Mouse (Mus musculus): ENCODE results near the gene Pappa.

The Pappa gene

DNA sequence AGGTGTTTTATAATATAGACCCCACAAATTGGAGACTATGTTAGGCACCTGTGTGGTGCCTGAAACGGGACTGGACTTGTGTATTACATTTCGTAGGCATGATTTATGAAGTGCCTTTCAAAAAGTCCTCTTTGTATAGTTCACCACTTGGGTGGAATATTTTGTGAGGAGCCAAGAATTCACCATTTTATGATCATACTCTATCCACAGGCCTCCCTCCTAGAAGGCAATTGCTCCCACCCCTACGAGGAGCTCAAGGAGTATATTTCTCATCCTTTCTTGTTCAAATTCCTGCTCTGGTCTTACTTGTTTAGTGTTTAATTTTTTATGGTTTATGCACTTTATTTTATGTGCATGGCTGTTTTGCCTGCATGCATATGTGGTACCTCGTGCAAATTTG lies 259.1 kb downstream of the Pappa start:
- in situ Hi-C loops (cut with MboI; ENCODE audit: low pct_unique_long_range_greater_than_20kb in 1 of 2, low sequenced_read_pairs in 2 of 2, unreplicated experiment in 1 of 2), result no loop called here

DNA sequence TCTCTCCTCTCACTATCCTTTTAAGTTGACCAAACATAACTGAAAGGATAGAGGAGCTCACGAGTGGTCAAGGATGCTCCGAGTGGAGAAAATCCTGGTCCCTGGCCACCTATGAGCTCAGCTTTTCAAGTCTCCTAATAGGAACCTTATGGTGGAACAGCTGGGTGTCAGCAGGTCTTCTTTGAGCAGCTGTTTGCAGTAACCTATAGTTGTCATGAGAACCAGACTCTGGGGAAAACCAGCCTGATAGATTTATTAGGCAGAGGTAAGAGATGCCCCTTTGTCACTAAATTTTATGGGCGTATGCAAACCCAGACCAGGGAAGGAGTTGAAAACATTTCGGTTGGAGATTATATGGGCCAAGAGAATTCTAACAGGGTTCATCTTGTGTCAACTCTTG lies 267.0 kb downstream of the Pappa start:
- in situ Hi-C loops (cut with MboI; ENCODE audit: low pct_unique_long_range_greater_than_20kb in 1 of 2, low sequenced_read_pairs in 2 of 2, unreplicated experiment in 1 of 2), result no loop called here

DNA sequence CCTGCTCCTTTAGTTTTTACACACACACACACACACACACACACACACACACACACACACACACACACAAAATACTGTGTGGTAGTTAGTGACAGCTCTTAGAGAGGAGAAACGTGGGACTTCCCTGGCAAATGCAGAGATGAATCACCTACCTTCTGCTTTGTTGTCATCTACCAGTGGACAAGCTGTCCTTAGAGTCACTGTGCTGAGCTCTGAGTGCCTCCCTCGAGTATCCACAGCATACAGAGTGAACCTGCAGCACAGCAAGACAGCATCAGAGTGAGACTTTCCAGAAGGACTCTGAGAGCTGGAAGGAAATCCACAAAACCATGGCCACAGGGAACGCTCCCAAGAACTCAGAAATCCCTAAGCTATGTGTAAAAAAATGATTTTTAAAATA lies 272.8 kb downstream of the Pappa start:
- in situ Hi-C loops (cut with MboI; ENCODE audit: low pct_unique_long_range_greater_than_20kb in 1 of 2, low sequenced_read_pairs in 2 of 2, unreplicated experiment in 1 of 2), result no loop called here

DNA sequence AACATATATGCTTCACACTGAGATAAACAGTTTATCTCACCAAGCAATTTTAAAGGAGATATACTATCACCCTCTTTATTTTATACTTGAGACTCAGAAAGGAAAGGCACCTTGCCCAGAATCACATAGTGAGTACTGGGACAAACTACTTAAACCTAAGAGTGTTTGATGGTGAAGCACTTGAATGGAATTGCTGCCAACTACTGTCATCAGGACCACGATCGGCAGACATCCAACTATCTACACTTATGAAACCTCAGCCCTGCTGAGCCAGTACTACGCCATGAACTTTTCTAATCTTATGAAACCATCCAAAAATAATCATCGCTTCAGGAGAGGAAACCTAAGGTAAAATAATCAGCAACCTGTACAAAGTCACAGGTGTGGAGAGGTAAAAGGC lies 275.5 kb downstream of the Pappa start:
- in situ Hi-C loops (cut with MboI; ENCODE audit: low pct_unique_long_range_greater_than_20kb in 1 of 2, low sequenced_read_pairs in 2 of 2, unreplicated experiment in 1 of 2), result no loop called here

DNA sequence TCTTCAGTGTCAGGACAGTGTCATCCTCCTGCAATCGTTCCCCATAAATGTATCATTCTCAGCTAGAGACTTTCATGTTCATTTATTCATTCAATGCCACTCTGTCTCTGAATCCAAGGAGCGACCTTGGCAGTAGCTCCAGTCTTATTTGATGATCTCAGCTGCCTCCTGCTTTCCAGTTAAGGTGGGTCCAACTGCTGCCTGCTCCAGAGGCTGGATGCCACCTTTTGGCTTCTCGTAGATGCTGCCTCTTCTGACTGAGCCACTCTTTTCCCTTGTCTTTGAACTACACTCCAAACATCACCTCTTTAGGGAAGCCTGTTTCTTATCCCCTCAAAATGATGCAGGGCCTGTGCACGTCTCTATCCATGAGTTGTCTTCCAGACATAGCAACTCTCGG lies 278.3 kb downstream of the Pappa start:
- in situ Hi-C loops (cut with MboI; ENCODE audit: low pct_unique_long_range_greater_than_20kb in 1 of 2, low sequenced_read_pairs in 2 of 2, unreplicated experiment in 1 of 2), result no loop called here

DNA sequence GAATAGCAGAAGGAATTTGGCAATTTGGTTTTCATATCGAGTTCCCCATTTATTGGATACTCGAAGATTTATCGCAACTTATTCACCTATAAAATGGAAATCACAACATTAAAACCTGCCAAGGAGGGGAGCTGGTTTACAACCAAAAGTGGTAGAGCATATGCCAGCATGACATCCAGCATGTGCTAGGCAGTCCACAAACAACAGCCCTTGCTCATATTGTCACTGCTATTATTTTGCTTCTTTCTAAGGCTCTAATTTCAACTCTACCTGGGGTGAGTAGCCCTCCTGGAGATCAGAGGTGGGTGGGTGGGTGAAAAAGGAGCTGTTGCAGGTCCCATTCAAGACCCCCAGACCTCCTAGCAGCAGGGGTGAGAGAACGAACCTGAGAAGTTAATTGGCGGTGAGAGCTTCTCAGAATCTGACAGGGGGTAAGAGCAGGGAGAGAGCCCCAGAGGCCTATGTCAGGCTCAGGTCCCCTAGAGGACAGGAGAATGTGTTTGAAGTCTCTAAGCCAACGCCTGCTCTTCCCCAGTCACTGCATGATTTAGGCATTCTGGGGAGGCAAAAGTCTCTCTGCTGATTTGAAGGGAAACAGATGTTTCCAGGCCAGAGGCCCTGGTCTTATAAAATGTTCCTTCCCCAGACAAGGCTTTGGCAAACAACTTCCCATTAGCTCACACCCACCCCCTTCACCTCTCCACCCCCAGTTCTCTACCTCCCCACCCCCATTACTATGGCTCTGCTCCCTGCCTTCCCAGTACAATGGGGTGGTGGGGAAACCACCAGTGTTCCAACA lies 279.1 kb downstream of the Pappa start:
- in situ Hi-C loops (cut with MboI; ENCODE audit: low pct_unique_long_range_greater_than_20kb in 1 of 2, low sequenced_read_pairs in 2 of 2, unreplicated experiment in 1 of 2), result no loop called here

Measured in mouse embryonic stem cell (cell line).